Mouse (Mus musculus) left cerebral cortex, postnatal 14 days (tissue): ENCODE measurements at regions not wholly inside any gene's neighbourhood (a gene's known extent, or its start where the extent isn't known, plus 50 kb on each side); places are given as distances from the start of the nearest gene placed in this dataset.
A peak's percentile ranks its signal among the peaks of the same experiment; 100 is the strongest.

Experiments used
- DNase-seq, 2 experiments: peaks; one replicate each; pipeline ENCODE4 v3.0.0; 2021 to 2022; ENCODE audit warnings: low spot score in 2 of 2, mixed read lengths in 1 of 2
- intact Hi-C: fragments of 180-260 bp; cut with DNase I; formaldehyde crosslinking; loops from one replicate; pipeline ENCODE4 v1.15.1; 2025

DNA sequence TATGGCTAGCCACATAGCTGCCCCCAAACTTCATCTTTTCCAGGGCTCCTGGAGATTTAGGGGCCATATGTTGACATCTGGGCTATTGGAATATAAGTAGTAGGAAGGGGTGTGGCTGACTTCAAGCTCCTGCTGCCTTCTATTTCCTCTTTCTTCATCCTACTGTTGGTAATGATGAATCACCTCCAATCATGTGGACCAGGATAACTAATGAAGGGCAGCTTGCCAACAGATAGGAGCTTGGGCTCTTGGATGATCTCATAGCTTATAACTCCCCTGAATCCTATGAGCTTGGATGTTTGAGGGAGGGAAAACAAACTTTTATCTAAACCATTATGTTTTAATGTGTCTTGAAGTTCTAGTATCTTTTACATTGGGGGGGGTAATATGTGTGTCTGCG lies 92.2 kb upstream of the Tsc22d2 start:
- intact Hi-C loops, result no loop called here
- no peak for DNase-seq

GRCm38 (mm10) chr3:58327721-58328120 lies 86.8 kb upstream of the Tsc22d2 start:
- no peak for DNase-seq
- intact Hi-C loops, result no loop called here

GRCm38 (mm10) chr3:58330186-58330585 lies 84.3 kb upstream of the Tsc22d2 start:
- DNase-seq, result peak; percentile 10 to 46
- intact Hi-C loops, result no loop called here

DNA sequence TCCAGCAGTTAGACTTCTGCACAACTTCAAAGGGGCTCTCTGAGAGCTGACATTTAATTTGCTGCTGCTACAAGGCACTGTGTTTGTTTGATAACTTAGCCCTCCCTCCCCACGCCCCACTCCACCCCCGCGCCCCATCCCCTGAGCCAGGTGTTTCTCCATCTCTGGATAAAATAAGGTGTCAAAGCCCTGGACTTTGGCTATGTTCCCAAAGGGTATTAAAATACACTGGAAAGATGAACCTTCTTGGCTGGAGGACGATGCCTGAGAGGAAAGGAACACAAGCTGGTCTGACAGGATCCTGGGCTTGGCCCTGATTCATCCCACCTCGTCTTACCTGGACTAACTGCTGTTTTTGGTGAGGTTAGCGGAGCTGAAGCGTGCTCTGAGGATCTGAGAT lies 80.5 kb upstream of the Tsc22d2 start:
- intact Hi-C loops, result no loop called here
- DNase-seq, result no peak

DNA sequence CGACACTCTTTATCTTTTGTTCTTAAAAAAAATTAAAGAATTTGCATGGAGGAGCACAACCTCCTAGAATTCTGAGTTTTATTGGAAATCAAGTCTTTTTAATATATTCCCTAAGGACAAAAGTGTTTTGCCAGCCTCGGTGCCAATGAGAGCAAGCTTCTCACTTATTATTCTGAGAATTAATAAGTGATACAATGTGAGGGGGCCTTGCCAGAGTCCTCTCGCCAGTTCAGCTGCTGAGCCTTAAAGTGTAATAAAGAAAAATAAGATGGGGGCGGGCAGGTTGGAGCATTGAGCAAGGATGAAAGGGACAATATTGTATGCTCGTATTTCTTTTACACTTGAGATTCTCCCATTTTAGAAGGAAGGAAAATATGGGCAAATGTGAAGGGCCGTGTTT lies 79.2 kb upstream of the Tsc22d2 start:
- intact Hi-C loops, result no loop called here
- no peak for DNase-seq

GRCm38 (mm10) chr3:58336135-58336534 lies 78.4 kb upstream of the Tsc22d2 start:
- no peak for DNase-seq
- intact Hi-C loops, result no loop called here

- DNase-seq, result no peak
- intact Hi-C loops, result no loop called here
Observed at GRCm38 (mm10) chr3:58336590-58336989, 77.9 kb upstream of the Tsc22d2 start.

GRCm38 (mm10) chr3:58338976-58339375 lies 75.5 kb upstream of the Tsc22d2 start:
- DNase-seq, result no peak
- intact Hi-C loops, result no loop called here

DNA sequence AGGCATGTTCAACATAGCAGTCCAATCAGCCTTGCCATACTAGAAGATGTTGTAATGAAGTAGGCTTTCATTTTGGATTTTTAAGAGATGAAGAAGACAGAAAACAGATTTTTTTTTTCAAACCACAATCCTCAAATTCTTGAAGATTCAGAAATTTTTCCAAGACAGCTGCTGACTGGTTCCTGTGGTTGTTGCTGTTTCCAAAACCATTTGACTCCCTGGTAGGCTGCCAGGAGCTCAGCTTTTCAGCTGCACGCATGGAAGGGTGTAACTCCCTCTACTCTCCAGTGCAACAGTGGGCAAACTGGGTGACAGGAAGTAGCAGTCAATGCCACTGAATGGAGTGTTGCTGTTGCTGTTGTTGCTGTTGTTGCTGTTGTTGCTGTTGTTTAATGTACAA lies 72.4 kb upstream of the Tsc22d2 start:
- intact Hi-C loops, result no loop called here
- no peak for DNase-seq

DNA sequence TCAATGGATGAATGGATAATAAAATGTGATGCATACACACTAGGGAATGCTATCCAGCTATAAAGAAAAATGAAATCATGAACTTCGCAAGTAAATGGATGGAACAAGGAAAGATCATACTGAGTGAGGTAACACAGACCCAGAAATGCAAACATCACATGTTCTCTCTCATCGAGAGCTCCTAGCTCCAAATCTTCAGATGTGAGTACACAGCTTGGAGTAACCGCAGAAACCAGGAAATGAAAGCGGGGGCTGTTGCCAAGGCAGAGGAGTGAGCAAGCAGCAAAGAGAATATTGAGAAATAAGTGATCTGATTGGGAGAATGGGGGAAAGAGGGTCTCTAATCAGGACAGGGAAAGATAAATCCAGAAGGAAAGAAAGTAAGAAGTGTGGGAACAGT lies 52.0 kb upstream of the Tsc22d2 start:
- intact Hi-C loops, result no loop called here
- DNase-seq, result peak; percentile 13 to 33

GRCm38 (mm10) chr3:58364526-58364925 lies 50.0 kb upstream of the Tsc22d2 start:
- intact Hi-C loops, result no loop called here

More at GRCm38 (mm10) chr3:58364526-58364925, 50.0 kb upstream of the Tsc22d2 start:
- no peak for DNase-seq
